Mouse (Mus musculus) gastrocnemius, postnatal 36 days (tissue): ENCODE results near the gene Abcg1. TPM values are rescaled to one million over a fixed set of nuclear protein-coding genes. Genes with fewer than 3 reads are reported as not detected.

Experiments
- DNase-seq, 2 experiments: peaks; one replicate each; pipeline ENCODE4 v3.0.0; 2022
- intact Hi-C: fragments of 180-260 bp; cut with DNase I; formaldehyde crosslinking; loops from one replicate; pipeline ENCODE4 v1.15.1; 2025
- total RNA-seq, 2 experiments: library from RNA; stranded (reverse); gene quantifications; 2 replicates each; pipeline ENCODE4 v1.2.3; 2021

The Abcg1 gene
- total RNA-seq, 2 experiments from 2014 or later = 1.7 to 2.3 TPM

GRCm38 (mm10) chr17:31162607-31163006, 105.1 kb downstream of the Abcg1 start:
- intact Hi-C loops = no loop called here

GRCm38 (mm10) chr17:31163821-31164220, 106.3 kb downstream of the Abcg1 start:
- DNase-seq = no peak
- intact Hi-C loops = no loop called here

More at GRCm38 (mm10) chr17:31162607-31163006, 105.1 kb downstream of the Abcg1 start:
- no peak for DNase-seq

- no peak for DNase-seq
- intact Hi-C loops = no loop called here
Observed at GRCm38 (mm10) chr17:31165127-31165526, 107.7 kb downstream of the Abcg1 start, which contains the start of gene Tff1. Tff1 (minus strand) TSS chr17:31165277.

Other genes with a start within 250 kb of the Abcg1 start
- gene Glp1r, start 155.9 kb upstream of the Abcg1 start, total RNA-seq = not detected
- gene Umodl1, start 103.0 kb upstream of the Abcg1 start, total RNA-seq = not detected
- not detected for gene Tff3, start 72.0 kb downstream of the Abcg1 start, total RNA-seq
- not detected for gene Tff2, start 86.6 kb downstream of the Abcg1 start, total RNA-seq
- not detected for gene Tff1, start 107.6 kb downstream of the Abcg1 start, total RNA-seq
- gene Tmprss3, start 141.3 kb downstream of the Abcg1 start, total RNA-seq = not detected
- under 1 TPM in 1 of 2 experiments, not detected in 1; 0.41 TPM for gene Ubash3a, start 150.2 kb downstream of the Abcg1 start, total RNA-seq
- 1 to 10 TPM; 7.7 to 8.6 TPM for gene Rsph1, start 219.7 kb downstream of the Abcg1 start, total RNA-seq
- 1 to 10 TPM; 3.3 to 3.6 TPM for gene Slc37a1, start 229.1 kb downstream of the Abcg1 start, total RNA-seq